Mouse (Mus musculus) forebrain, embryonic 16.5 days (tissue): ENCODE results near the gene Trim65. TPM values are rescaled to one million over a fixed set of nuclear protein-coding genes. Genes with fewer than 3 reads are reported as not detected.

Source experiments
- ATAC-seq: fragments of 200-750 bp; cut with Nextera tagmentation; 2 replicates; pipeline ENCODE4 v1.8.0; 2017; ENCODE audit warnings: mild to moderate bottlenecking, moderate library complexity
- H3K27ac ChIP-seq: fragments of 300-500 bp; sonication (generic); 2 replicates; pipeline ENCODE4 v1.5.1; 2014; ENCODE audit warnings: low read length, control low read depth
- H3K27me3 ChIP-seq: fragments of 300-500 bp; sonication (generic); replicated peaks from 2 replicates; pipeline ENCODE4 v1.6.1; 2014; ENCODE audit warnings: low read length; ENCODE audit not compliant: control insufficient read depth, insufficient read depth
- H3K36me3 ChIP-seq: fragments of 300-500 bp; sonication (generic); 2 replicates; pipeline ENCODE4 v1.6.1; 2014; ENCODE audit not compliant: control insufficient read depth, insufficient read depth
- H3K4me1 ChIP-seq: fragments of 300-500 bp; sonication (generic); replicated peaks from 2 replicates; pipeline ENCODE4 v1.6.1; 2014; ENCODE audit warnings: low read length; ENCODE audit not compliant: control insufficient read depth, insufficient read depth
- H3K4me2 ChIP-seq: fragments of 300-500 bp; sonication (generic); 2 replicates; pipeline ENCODE4 v1.6.1; 2014; ENCODE audit warnings: mild to moderate bottlenecking, low read length, control low read depth
- H3K4me3 ChIP-seq: fragments of 300-500 bp; sonication (generic); replicated peaks from 2 replicates; pipeline ENCODE4 v1.5.1; 2014; ENCODE audit warnings: mild to moderate bottlenecking, low read length, control low read depth
- H3K9ac ChIP-seq: fragments of 300-500 bp; sonication (generic); replicated peaks from 2 replicates; pipeline ENCODE4 v1.6.1; 2014; ENCODE audit warnings: low read depth, low read length, control low read depth
- H3K9me3 ChIP-seq: fragments of 300-500 bp; sonication (generic); 2 replicates; pipeline ENCODE4 v1.6.1; 2016; ENCODE audit warnings: low read length; ENCODE audit not compliant: control insufficient read depth
- WGBS: fragments of 180-500 bp; shearing (Covaris S2); extraction: QIAGEN DNeasy Blood & Tissue Kit; methylation state at CpG from one replicate; pipeline ENCODE4 v1.1.7; 2014; 5-methylcytosine and 5-hydroxymethylcytosine counted together
- polyA plus RNA-seq: library from polyadenylated mRNA; unstranded; fragments of >200 nt; fragmentation: Nextera tagmentation; extraction: Ambion mirVana; gene quantifications from 2 replicates; pipeline ENCODE4 v1.2.1, GENCODE M21; 2015

The Trim65 gene
- polyA plus RNA-seq, 1 experiment from 2014 or later: 2.0 TPM

- peaks cover 22% of the 10 kb centered on the region for H3K36me3 ChIP-seq
- WGBS: 75% methylated on average over 22 of the region's 22 CpGs
- ATAC-seq: no peak
- H3K27ac ChIP-seq: no peak within 1 kb of the TSS; the same call in 1 of the 2 replicates
- no peaks in the 10 kb centered on the region for H3K9me3 ChIP-seq
- H3K27me3 ChIP-seq: no peaks in the 10 kb centered on the region
- H3K4me1 ChIP-seq: peaks cover 5% of the 10 kb centered on the region
- peak within 1 kb of the TSS; percentile 35 for H3K4me2 ChIP-seq
- H3K9ac ChIP-seq: peak within 1 kb of the TSS; percentile 40; the same call in 1 of the 2 replicates
- peak within 1 kb of the TSS; percentile 15; the same call in 1 of the 2 replicates for H3K4me3 ChIP-seq
Measured at GRCm38 (mm10) chr11:116077446-116078204, 53.3 kb downstream of the Trim65 start, which contains the start of gene Unc13d. Unc13d (minus strand) TSS chr11:116077961.

GRCm38 (mm10) chr11:116076836-116077235 is 54.1 kb downstream of the Trim65 start:
- Histone ChIP-seq H3K9ac (no peak overlapping the region), H3K27me3 (no peaks in the 10 kb centered on the region), H3K4me2 (no peak overlapping the region)

GRCm38 (mm10) chr11:116076266-116076540 is 54.7 kb downstream of the Trim65 start:
- Histone ChIP-seq H3K27ac (no peak overlapping the region), H3K36me3 (peaks cover 15% of the 10 kb centered on the region; the same call in 1 of the 2 replicates), H3K4me3 (no peak overlapping the region), H3K9me3 (no peaks in the 10 kb centered on the region), H3K4me2 (no peak overlapping the region), H3K27me3 (no peaks in the 10 kb centered on the region), H3K4me1 (peaks cover 5% of the 10 kb centered on the region), H3K9ac (no peak overlapping the region)
- WGBS: 63% methylated on average over 7 of the region's 7 CpGs
- no peak for ATAC-seq

More at GRCm38 (mm10) chr11:116076836-116077235, 54.1 kb downstream of the Trim65 start:
- Histone ChIP-seq H3K9me3 (no peaks in the 10 kb centered on the region), H3K4me1 (peaks cover 5% of the 10 kb centered on the region), H3K27ac (no peak overlapping the region), H3K4me3 (no peak overlapping the region), H3K36me3 (peaks cover 17% of the 10 kb centered on the region; the same call in 1 of the 2 replicates)
- no peak for ATAC-seq
- WGBS: 83% methylated on average over 7 of the region's 7 CpGs

- no peak overlapping the region for H3K4me3 ChIP-seq
- H3K9ac ChIP-seq: no peak overlapping the region
- peaks cover 5% of the 10 kb centered on the region for H3K4me1 ChIP-seq
- peaks cover 11% of the 10 kb centered on the region; the same call in 1 of the 2 replicates for H3K36me3 ChIP-seq
- ATAC-seq: no peak
- H3K4me2 ChIP-seq: no peak overlapping the region
- no peaks in the 10 kb centered on the region for H3K27me3 ChIP-seq
- 56% methylated on average over 20 of the region's 20 CpGs for WGBS
- H3K9me3 ChIP-seq: no peaks in the 10 kb centered on the region
- no peak overlapping the region for H3K27ac ChIP-seq
Measured at GRCm38 (mm10) chr11:116075539-116076265, 55.2 kb downstream of the Trim65 start.

- H3K4me2 ChIP-seq: no peak overlapping the region
- 70% methylated on average over 7 of the region's 7 CpGs for WGBS
- peaks cover 5% of the 10 kb centered on the region for H3K4me1 ChIP-seq
- H3K9me3 ChIP-seq: no peaks in the 10 kb centered on the region
- H3K4me3 ChIP-seq: no peak overlapping the region
- H3K27me3 ChIP-seq: no peaks in the 10 kb centered on the region
- no peak for ATAC-seq
- peaks cover 4% of the 10 kb centered on the region; the same call in 1 of the 2 replicates for H3K36me3 ChIP-seq
- no peak overlapping the region for H3K9ac ChIP-seq
- no peak overlapping the region for H3K27ac ChIP-seq
Measured at GRCm38 (mm10) chr11:116074436-116074991, 56.4 kb downstream of the Trim65 start.

GRCm38 (mm10) chr11:116072608-116073007 is 58.3 kb downstream of the Trim65 start:
- H3K9me3 ChIP-seq: no peaks in the 10 kb centered on the region
- no peak for ATAC-seq
- no peaks in the 10 kb centered on the region for H3K27me3 ChIP-seq
- no peaks in the 10 kb centered on the region for H3K4me1 ChIP-seq
- H3K36me3 ChIP-seq: no peaks in the 10 kb centered on the region
- no peak overlapping the region for H3K4me3 ChIP-seq
- no peak overlapping the region for H3K27ac ChIP-seq
- H3K9ac ChIP-seq: no peak overlapping the region
- no peak overlapping the region for H3K4me2 ChIP-seq
- WGBS: 83% methylated on average over 3 of the region's 3 CpGs

Other genes with a start within 250 kb of the Trim65 start
- gene Smim5, start 231.2 kb downstream of the Trim65 start, polyA plus RNA-seq: 1.2 and 1.8 TPM in 2 replicates
- gene Smim6, start 219.1 kb downstream of the Trim65 start, polyA plus RNA-seq: 0.93 and 0.95 TPM in 2 replicates
- gene Sap30bp, start 197.8 kb downstream of the Trim65 start, polyA plus RNA-seq: 56.2 and 60.7 TPM in 2 replicates
- gene Recql5, start 197.7 kb downstream of the Trim65 start, polyA plus RNA-seq: 25.6 and 26.0 TPM in 2 replicates
- gene Itgb4, start 156.4 kb downstream of the Trim65 start, polyA plus RNA-seq: 0.67 and 0.80 TPM in 2 replicates
- gene Galk1, start 118.4 kb downstream of the Trim65 start, polyA plus RNA-seq: 61.3 and 64.2 TPM in 2 replicates
- gene H3f3b, start 103.2 kb downstream of the Trim65 start, polyA plus RNA-seq: 2,318 and 2,532 TPM in 2 replicates
- 37.6 and 42.1 TPM in 2 replicates for gene Unk, start 100.8 kb downstream of the Trim65 start, polyA plus RNA-seq
- gene Unc13d, start 53.2 kb downstream of the Trim65 start, polyA plus RNA-seq: 0.60 and 0.62 TPM in 2 replicates
- gene Wbp2, start 44.1 kb downstream of the Trim65 start, polyA plus RNA-seq: 162 and 163 TPM in 2 replicates
- 6.6 and 8.7 TPM in 2 replicates for gene Trim47, start 3.9 kb downstream of the Trim65 start, polyA plus RNA-seq
- 65.3 and 75.2 TPM in 2 replicates for gene Mrpl38, start 7.7 kb upstream of the Trim65 start, polyA plus RNA-seq
- gene Fbf1, start 37.0 kb upstream of the Trim65 start, polyA plus RNA-seq: 77.4 and 87.4 TPM in 2 replicates
- gene Ten1, start 67.7 kb upstream of the Trim65 start, polyA plus RNA-seq: 69.9 and 92.8 TPM in 2 replicates
- gene Acox1, start 67.9 kb upstream of the Trim65 start, polyA plus RNA-seq: 62.8 and 63.3 TPM in 2 replicates
- gene Evpl, start 106.9 kb upstream of the Trim65 start, polyA plus RNA-seq: 0.32 and 0.39 TPM in 2 replicates
- gene Srp68, start 143.1 kb upstream of the Trim65 start, polyA plus RNA-seq: 64.1 and 72.0 TPM in 2 replicates
- 0.10 and 0.14 TPM in 2 replicates for gene Galr2, start 149.8 kb upstream of the Trim65 start, polyA plus RNA-seq
- gene Exoc7, start 176.1 kb upstream of the Trim65 start, polyA plus RNA-seq: 114 and 116 TPM in 2 replicates
- gene Foxj1, start 204.3 kb upstream of the Trim65 start, polyA plus RNA-seq: 6.6 and 7.0 TPM in 2 replicates